Mouse (Mus musculus) limb, embryonic 15.5 days (tissue): ENCODE results near the gene Stk10. TPM values are rescaled to one million over a fixed set of nuclear protein-coding genes. Genes with fewer than 3 reads are reported as not detected.

Experiments
- ATAC-seq: fragments of 200-750 bp; cut with Nextera tagmentation; 2 replicates; pipeline ENCODE4 v1.8.0; 2017; ENCODE audit warnings: low read depth, moderate TSS enrichment; ENCODE audit not compliant: insufficient number of reproducible peaks, low FRiP score, low TSS enrichment
- H3K27ac ChIP-seq: fragments of 300-500 bp; sonication (generic); 2 replicates; pipeline ENCODE4 v1.5.1; 2015; ENCODE audit warnings: moderate library complexity, mild to moderate bottlenecking, inconsistent platforms
- H3K27me3 ChIP-seq: fragments of 300-500 bp; sonication (generic); 2 replicates; pipeline ENCODE4 v1.6.1; 2015; ENCODE audit warnings: inconsistent platforms
- H3K36me3 ChIP-seq: fragments of 300-500 bp; sonication (generic); 2 replicates; pipeline ENCODE4 v1.6.1; 2015; ENCODE audit warnings: inconsistent platforms
- H3K4me1 ChIP-seq: fragments of 300-500 bp; sonication (generic); 2 replicates; pipeline ENCODE4 v1.6.1; 2015; ENCODE audit warnings: inconsistent platforms
- H3K4me2 ChIP-seq: fragments of 300-500 bp; sonication (generic); 2 replicates; pipeline ENCODE4 v1.6.1; 2015; ENCODE audit warnings: mild to moderate bottlenecking, inconsistent platforms
- H3K4me3 ChIP-seq: fragments of 300-500 bp; sonication (generic); 2 replicates; pipeline ENCODE4 v1.5.1; 2015; ENCODE audit warnings: mild to moderate bottlenecking, inconsistent platforms
- H3K9ac ChIP-seq: fragments of 300-500 bp; sonication (generic); 2 replicates; pipeline ENCODE4 v1.6.1; 2015; ENCODE audit warnings: inconsistent platforms
- H3K9me3 ChIP-seq: fragments of 300-500 bp; sonication (generic); 2 replicates; pipeline ENCODE4 v1.6.1; 2016; ENCODE audit warnings: inconsistent platforms
- WGBS: fragments of 180-500 bp; shearing (Covaris S2); methylation state at CpG from one replicate; pipeline ENCODE4 v1.1.7; 2015; 5-methylcytosine and 5-hydroxymethylcytosine counted together
- polyA plus RNA-seq: library from polyadenylated mRNA; unstranded; fragments of >200 nt; fragmentation: Nextera tagmentation; extraction: Ambion mirVana; gene quantifications from 2 replicates; pipeline ENCODE4 v1.2.1, GENCODE M21; 2015

The Stk10 gene
- polyA plus RNA-seq, 1 experiment from 2014 or later = 4.1 TPM

DNA sequence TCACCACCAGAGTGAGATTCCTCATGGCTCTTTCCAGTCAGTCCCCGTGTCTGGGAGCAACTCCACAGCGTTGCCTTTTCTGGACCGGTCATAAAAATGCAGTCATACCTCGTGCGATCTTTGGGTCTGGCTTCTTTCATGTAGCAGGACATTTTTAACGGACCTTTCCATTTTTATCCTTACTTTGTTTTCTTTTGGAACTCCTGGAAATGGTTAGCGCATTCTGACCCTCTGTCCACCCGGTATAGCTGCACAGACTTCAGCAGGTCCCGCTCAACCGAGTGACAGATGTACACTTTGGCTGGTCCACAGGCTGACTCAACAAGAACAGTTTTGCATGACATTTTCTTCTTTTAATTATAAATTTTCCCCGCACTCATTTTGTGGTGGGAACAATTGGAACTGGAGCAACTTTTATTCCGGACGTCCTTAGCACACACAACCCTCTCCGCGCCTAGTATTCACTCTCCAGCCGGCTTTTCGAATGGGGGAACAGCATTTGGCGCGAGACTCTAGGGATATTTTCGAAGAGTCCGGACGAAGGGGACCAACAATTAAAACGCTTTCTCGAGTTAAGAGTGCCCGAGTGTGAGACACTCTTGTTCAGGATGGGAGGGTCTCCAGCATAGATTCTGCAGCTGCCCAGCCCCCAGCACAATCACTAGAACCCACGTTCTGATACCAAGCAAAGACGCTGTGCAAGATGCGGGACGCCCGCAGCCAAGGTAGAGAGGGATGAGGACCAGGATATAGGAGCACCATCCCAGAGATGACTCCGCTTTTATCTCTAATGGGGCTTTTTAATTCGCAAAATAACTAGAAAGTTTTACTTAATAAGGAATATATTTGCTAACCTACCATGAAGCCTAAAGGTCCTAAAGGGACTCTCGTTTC lies 987 bp upstream of the Stk10 start, which contains the start of gene Efcab9:
Efcab9 (minus strand) TSS at position 211 of the 894 bp plus-strand sequence.
- H3K9ac ChIP-seq = peak within 1 kb of the TSS; percentile 60
- ATAC-seq = no peak
- 0 out of 2 replicates have a peak, but pooled peaks cover 9% of the 10 kb centered on the region for H3K36me3 ChIP-seq
- no peak within 1 kb of the TSS for H3K27ac ChIP-seq
- H3K4me2 ChIP-seq = peak within 1 kb of the TSS; percentile 88
- H3K4me1 ChIP-seq = peaks cover 29% of the 10 kb centered on the region
- no peaks in the 10 kb centered on the region for H3K9me3 ChIP-seq
- no peaks in the 10 kb centered on the region for H3K27me3 ChIP-seq
- H3K4me3 ChIP-seq = peak within 1 kb of the TSS; percentile 66
- 3% methylated on average over 33 of the region's 33 CpGs for WGBS

DNA sequence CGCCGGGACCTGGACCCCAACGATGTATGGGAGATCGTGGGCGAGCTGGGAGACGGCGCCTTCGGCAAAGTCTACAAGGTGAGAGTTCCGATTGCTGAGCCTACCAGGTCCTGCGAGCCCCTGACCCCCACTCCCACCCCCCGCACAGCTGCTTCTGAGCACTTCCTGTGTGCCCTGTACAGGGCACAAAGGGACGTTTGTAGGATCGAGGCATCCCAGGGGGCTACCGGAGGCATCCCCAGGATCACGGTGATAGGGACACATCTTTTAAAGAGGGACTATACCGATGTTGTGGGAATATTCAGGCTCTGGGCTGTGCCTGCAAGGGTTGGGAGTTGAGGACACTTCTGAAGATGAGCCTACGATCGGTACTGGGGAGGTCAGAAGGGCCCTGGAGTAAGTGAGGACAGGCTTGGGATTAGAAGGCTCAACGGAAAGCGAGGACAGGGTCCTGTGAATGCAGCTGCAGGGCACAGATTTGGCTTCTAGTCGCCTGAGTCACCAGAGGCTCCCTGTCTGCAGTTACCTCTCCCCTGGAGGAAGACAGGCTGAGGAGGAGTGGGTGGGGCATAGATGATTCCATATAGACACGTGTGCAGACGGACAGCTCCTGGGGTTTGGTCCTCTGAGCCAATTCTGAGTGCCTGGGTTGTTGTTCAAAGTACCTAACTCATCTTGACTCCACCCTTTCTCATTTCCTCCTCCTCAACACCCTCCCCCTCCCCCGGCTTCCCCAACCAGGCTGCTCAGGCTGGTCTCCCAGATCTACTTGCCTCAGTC lies 567 bp downstream of the Stk10 start:
- no peak for ATAC-seq
- WGBS = 1% methylated on average over 24 of the region's 24 CpGs
- H3K4me1 ChIP-seq = peaks cover 29% of the 10 kb centered on the region
- peak overlapping the region; percentile 60 for H3K9ac ChIP-seq
- H3K9me3 ChIP-seq = no peaks in the 10 kb centered on the region
- no peaks in the 10 kb centered on the region for H3K36me3 ChIP-seq
- no peaks in the 10 kb centered on the region for H3K27me3 ChIP-seq
- H3K27ac ChIP-seq = peak overlapping the region; percentile 51; the same call in 1 of the 2 replicates
- peak overlapping the region; percentile 66 for H3K4me3 ChIP-seq
- peak overlapping the region; percentile 88 for H3K4me2 ChIP-seq

GRCm38 (mm10) chr11:32534453-32535075 lies 1.5 kb downstream of the Stk10 start:
- peak overlapping the region; percentile 66; the same call in 1 of the 2 replicates for H3K4me3 ChIP-seq

DNA sequence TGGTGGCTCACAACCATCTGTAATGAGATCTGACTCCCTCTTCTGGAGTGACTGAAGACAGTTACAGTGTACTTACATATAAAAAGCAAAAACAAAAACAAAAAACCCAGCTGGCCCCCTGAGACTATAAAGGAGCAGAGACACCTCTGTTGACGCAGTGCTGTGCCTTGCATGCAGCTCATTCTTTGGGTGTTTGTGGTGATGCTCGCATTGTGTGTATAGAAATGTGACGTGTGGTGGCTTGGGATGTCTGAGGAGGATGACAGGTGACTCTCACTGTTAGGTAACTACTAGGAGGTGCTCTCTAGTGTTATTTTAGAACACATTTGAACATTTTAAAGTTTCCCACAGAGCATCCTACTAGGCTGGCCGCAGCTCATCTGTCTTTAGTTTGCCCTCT lies 2.5 kb downstream of the Stk10 start:
- peaks cover 29% of the 10 kb centered on the region for H3K4me1 ChIP-seq
- no peaks in the 10 kb centered on the region for H3K36me3 ChIP-seq
- no peak for ATAC-seq
- H3K9me3 ChIP-seq = no peaks in the 10 kb centered on the region
- H3K4me2 ChIP-seq = no peak overlapping the region
- H3K27me3 ChIP-seq = no peaks in the 10 kb centered on the region
- no peak overlapping the region for H3K27ac ChIP-seq
- 93% methylated on average over 4 of the region's 4 CpGs for WGBS
- H3K4me3 ChIP-seq = no peak overlapping the region
- H3K9ac ChIP-seq = no peak overlapping the region

More at GRCm38 (mm10) chr11:32534453-32535075, 1.5 kb downstream of the Stk10 start:
- H3K4me1 ChIP-seq = peaks cover 29% of the 10 kb centered on the region
- peak overlapping the region; percentile 30; the same call in 1 of the 2 replicates for H3K27ac ChIP-seq
- 0 out of 2 replicates have a peak overlapping the region, but pooled peaks have one; percentile 88 for H3K4me2 ChIP-seq
- WGBS = 71% methylated on average over 7 of the region's 7 CpGs
- no peaks in the 10 kb centered on the region for H3K36me3 ChIP-seq
- no peaks in the 10 kb centered on the region for H3K27me3 ChIP-seq
- no peak for ATAC-seq
- H3K9me3 ChIP-seq = no peaks in the 10 kb centered on the region
- no peak overlapping the region for H3K9ac ChIP-seq

GRCm38 (mm10) chr11:32536954-32537353 lies 3.8 kb downstream of the Stk10 start:
- H3K9me3 ChIP-seq = no peaks in the 10 kb centered on the region
- ATAC-seq = no peak
- 68% methylated on average over 7 of the region's 7 CpGs for WGBS

GRCm38 (mm10) chr11:32538435-32538834 lies 5.3 kb downstream of the Stk10 start:
- WGBS = 68% methylated on average over 6 of the region's 6 CpGs
- Histone ChIP-seq H3K4me3 (no peak overlapping the region), H3K4me2 (no peak overlapping the region), H3K9me3 (no peaks in the 10 kb centered on the region), H3K36me3 (no peaks in the 10 kb centered on the region), H3K27me3 (no peaks in the 10 kb centered on the region), H3K4me1 (peaks cover 22% of the 10 kb centered on the region), H3K27ac (no peak overlapping the region), H3K9ac (no peak overlapping the region)
- ATAC-seq = no peak

More at GRCm38 (mm10) chr11:32536954-32537353, 3.8 kb downstream of the Stk10 start:
- Histone ChIP-seq H3K27ac (no peak overlapping the region), H3K4me3 (no peak overlapping the region), H3K4me1 (peaks cover 26% of the 10 kb centered on the region), H3K4me2 (no peak overlapping the region), H3K36me3 (no peaks in the 10 kb centered on the region), H3K9ac (no peak overlapping the region), H3K27me3 (no peaks in the 10 kb centered on the region)

- H3K27ac ChIP-seq = 0 out of 2 replicates have a peak overlapping the region, but pooled peaks have one; percentile 1
- no peak for ATAC-seq
- H3K36me3 ChIP-seq = no peaks in the 10 kb centered on the region
- WGBS = 85% methylated on average over 4 of the region's 4 CpGs
- H3K4me3 ChIP-seq = no peak overlapping the region
- H3K27me3 ChIP-seq = no peaks in the 10 kb centered on the region
- H3K4me1 ChIP-seq = peaks cover 18% of the 10 kb centered on the region
- no peak overlapping the region for H3K4me2 ChIP-seq
- no peak overlapping the region for H3K9ac ChIP-seq
- no peaks in the 10 kb centered on the region for H3K9me3 ChIP-seq
These were observed 5.7 kb downstream of the Stk10 start for GRCm38 (mm10) chr11:32538846-32539245.

DNA sequence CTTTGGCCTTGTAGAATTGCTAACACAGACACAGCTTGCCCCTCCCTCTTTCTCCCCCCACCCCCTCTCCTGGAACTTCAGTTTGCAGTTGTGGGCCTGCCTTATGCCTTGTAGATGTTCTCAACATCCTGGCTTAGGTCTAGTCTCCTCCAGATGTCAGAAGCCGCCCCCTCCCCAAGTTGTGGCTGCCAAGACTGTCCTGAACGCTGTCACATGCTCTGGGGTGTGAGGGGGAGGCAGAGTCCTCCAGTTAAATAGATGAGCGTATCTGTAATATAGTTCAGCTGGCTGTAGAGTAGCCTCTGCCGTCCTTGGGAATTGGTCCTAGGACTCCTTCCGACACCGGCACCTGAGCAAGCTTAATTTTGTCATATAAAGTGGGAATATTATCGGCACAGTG lies 6.6 kb downstream of the Stk10 start:
- WGBS = 77% methylated on average over 7 of the region's 7 CpGs
- Histone ChIP-seq H3K4me2 (no peak overlapping the region), H3K27me3 (no peaks in the 10 kb centered on the region), H3K4me1 (peaks cover 9% of the 10 kb centered on the region), H3K27ac (no peak overlapping the region), H3K9me3 (no peaks in the 10 kb centered on the region), H3K4me3 (no peak overlapping the region), H3K36me3 (no peaks in the 10 kb centered on the region), H3K9ac (no peak overlapping the region)
- no peak for ATAC-seq

GRCm38 (mm10) chr11:32540463-32540862 lies 7.4 kb downstream of the Stk10 start:
- peaks cover 6% of the 10 kb centered on the region for H3K4me1 ChIP-seq
- ATAC-seq = no peak
- WGBS = 74% methylated on average over 6 of the region's 6 CpGs
- no peaks in the 10 kb centered on the region for H3K9me3 ChIP-seq
- H3K27ac ChIP-seq = no peak overlapping the region
- no peaks in the 10 kb centered on the region for H3K36me3 ChIP-seq
- H3K27me3 ChIP-seq = no peaks in the 10 kb centered on the region
- H3K4me3 ChIP-seq = no peak overlapping the region
- no peak overlapping the region for H3K9ac ChIP-seq
- H3K4me2 ChIP-seq = no peak overlapping the region

GRCm38 (mm10) chr11:32542181-32542580 lies 9.1 kb downstream of the Stk10 start:
- H3K27ac ChIP-seq = no peak overlapping the region; the same call in 1 of the 2 replicates
- H3K4me3 ChIP-seq = no peak overlapping the region
- H3K36me3 ChIP-seq = no peaks in the 10 kb centered on the region
- H3K4me2 ChIP-seq = no peak overlapping the region
- ATAC-seq = no peak
- WGBS = 87% methylated on average over 4 of the region's 4 CpGs
- no peaks in the 10 kb centered on the region for H3K27me3 ChIP-seq
- H3K4me1 ChIP-seq = peaks cover 10% of the 10 kb centered on the region
- H3K9me3 ChIP-seq = no peaks in the 10 kb centered on the region
- H3K9ac ChIP-seq = no peak overlapping the region

GRCm38 (mm10) chr11:32542687-32543411 lies 9.7 kb downstream of the Stk10 start:
- peaks cover 14% of the 10 kb centered on the region for H3K4me1 ChIP-seq
- no peak overlapping the region for H3K9ac ChIP-seq
- H3K9me3 ChIP-seq = no peaks in the 10 kb centered on the region
- no peaks in the 10 kb centered on the region for H3K36me3 ChIP-seq
- no peak overlapping the region; the same call in 1 of the 2 replicates for H3K27ac ChIP-seq
- H3K4me2 ChIP-seq = no peak overlapping the region
- no peaks in the 10 kb centered on the region for H3K27me3 ChIP-seq
- WGBS = 42% methylated on average over 3 of the region's 3 CpGs
- H3K4me3 ChIP-seq = no peak overlapping the region
- ATAC-seq = no peak
